In genomic region chr8:77630691-77631090, GRCm38 (mm10) we compare ENCODE assay signal across 8 mouse cellular contexts. TPM values are rescaled to one million over a fixed set of nuclear protein-coding genes. Genes with fewer than 3 reads are reported as not detected.
DNase-seq lines count a peak whose midpoint lies in the region; ATAC-seq lines count a peak whose summit lies in the region.

No protein-coding gene starts in this region.

- H3K4me1 ChIP-seq in kidney, embryonic 15.5 days: peaks cover 2% of the 10 kb centered on the region; the same call in 1 of the 2 replicates
- H3K4me1 ChIP-seq in kidney, embryonic 14.5 days (ENCODE audit: control insufficient read depth, insufficient read depth, low read length): no peaks in the 10 kb centered on the region
- no peaks in the 10 kb centered on the region for H3K4me1 ChIP-seq in neural tube, embryonic 12.5 days
- H3K4me1 ChIP-seq in neural tube, embryonic 15.5 days: no peaks in the 10 kb centered on the region

- H3K27ac ChIP-seq in kidney, embryonic 15.5 days: peak overlapping the region; percentile 33; the same call in 1 of the 2 replicates
- H3K27ac ChIP-seq in kidney, embryonic 14.5 days (ENCODE audit: low read depth, low read length): no peak overlapping the region
- no peak overlapping the region for H3K27ac ChIP-seq in neural tube, embryonic 12.5 days
- no peak overlapping the region for H3K27ac ChIP-seq in neural tube, embryonic 15.5 days (replicated peaks)

- H3K9ac ChIP-seq in kidney, embryonic 15.5 days: no peak overlapping the region
- H3K9ac ChIP-seq in kidney, embryonic 14.5 days (ENCODE audit: low read depth, low read length): no peak overlapping the region
- H3K9ac ChIP-seq in neural tube, embryonic 12.5 days: no peak overlapping the region
- H3K9ac ChIP-seq in neural tube, embryonic 15.5 days (replicated peaks): no peak overlapping the region

- no peaks in the 10 kb centered on the region for H3K9me3 ChIP-seq in kidney, embryonic 15.5 days (replicated peaks)
- no peaks in the 10 kb centered on the region for H3K9me3 ChIP-seq in kidney, embryonic 14.5 days (ENCODE audit: control insufficient read depth, low read length)
- no peaks in the 10 kb centered on the region for H3K9me3 ChIP-seq in neural tube, embryonic 12.5 days
- no peaks in the 10 kb centered on the region for H3K9me3 ChIP-seq in neural tube, embryonic 15.5 days (replicated peaks)

- H3K4me2 ChIP-seq in kidney, embryonic 15.5 days: no peak overlapping the region
- H3K4me2 ChIP-seq in kidney, embryonic 14.5 days (replicated peaks; ENCODE audit: low read depth, low read length): no peak overlapping the region
- H3K4me2 ChIP-seq in neural tube, embryonic 12.5 days (replicated peaks): no peak overlapping the region
- no peak overlapping the region for H3K4me2 ChIP-seq in neural tube, embryonic 15.5 days

- ATAC-seq in kidney, embryonic 15.5 days (replicated peaks; ENCODE audit: low FRiP score): 0 out of 2 replicates have a peak, but pooled peaks have one; percentile 36
- ATAC-seq in kidney, embryonic 14.5 days (ENCODE audit: low FRiP score, low TSS enrichment): no peak
- ATAC-seq in neural tube, embryonic 12.5 days (ENCODE audit: low FRiP score, low read depth): peak; percentile 37; the same call in 1 of the 2 replicates
- no peak for ATAC-seq in neural tube, embryonic 15.5 days (ENCODE audit: low FRiP score)

- DNase-seq in adrenal gland, postnatal 14 days: peak; percentile 14
- no peak for DNase-seq in adrenal gland, adult (ENCODE audit: inconsistent age in 2 of 2, low spot score in 1 of 2)
- DNase-seq in mesoderm, embryonic 11.5 days (ENCODE audit: low read depth, low spot score): peak; percentile 30
- no peak for DNase-seq in ovary, adult 18-20 months (ENCODE audit: low spot score)

- H3K36me3 ChIP-seq in kidney, embryonic 15.5 days: no peaks in the 10 kb centered on the region
- H3K36me3 ChIP-seq in kidney, embryonic 14.5 days (ENCODE audit: control insufficient read depth, insufficient read depth, low read length): no peaks in the 10 kb centered on the region
- no peaks in the 10 kb centered on the region for H3K36me3 ChIP-seq in neural tube, embryonic 12.5 days
- no peaks in the 10 kb centered on the region for H3K36me3 ChIP-seq in neural tube, embryonic 15.5 days

- no peaks in the 10 kb centered on the region for H3K27me3 ChIP-seq in kidney, embryonic 15.5 days
- H3K27me3 ChIP-seq in kidney, embryonic 14.5 days (ENCODE audit: control insufficient read depth, insufficient read depth, low read length): no peaks in the 10 kb centered on the region
- no peaks in the 10 kb centered on the region for H3K27me3 ChIP-seq in neural tube, embryonic 12.5 days (replicated peaks)
- H3K27me3 ChIP-seq in neural tube, embryonic 15.5 days (replicated peaks): no peaks in the 10 kb centered on the region

- H3K4me3 ChIP-seq in kidney, embryonic 15.5 days (replicated peaks): no peak overlapping the region
- no peak overlapping the region for H3K4me3 ChIP-seq in kidney, embryonic 14.5 days (ENCODE audit: low read length)
- H3K4me3 ChIP-seq in neural tube, embryonic 12.5 days: no peak overlapping the region
- H3K4me3 ChIP-seq in neural tube, embryonic 15.5 days (replicated peaks): no peak overlapping the region

- 50% methylated on average over 3 of the region's 3 CpGs for WGBS in kidney, embryonic 15.5 days
- WGBS in kidney, embryonic 14.5 days: 47% methylated on average over 3 of the region's 3 CpGs
- 42% methylated on average over 3 of the region's 3 CpGs for WGBS in neural tube, embryonic 12.5 days
- WGBS in neural tube, embryonic 15.5 days: 44% methylated on average over 3 of the region's 3 CpGs

RNA-seq across cellular contexts. Expression of gene Tmem184c, which starts 20.2 kb away (rescaled TPM):
- total RNA-seq in adrenal gland, postnatal 14 days (2021): 28.6 and 33.1 TPM in 2 replicates
- polyA plus RNA-seq in kidney, embryonic 15.5 days (2015; fragmentation: Nextera tagmentation; extraction: Ambion mirVana): 37.3 and 38.5 TPM in 2 replicates
- polyA plus RNA-seq in kidney, embryonic 14.5 days (2014; fragmentation: Nextera tagmentation; extraction: Ambion mirVana): 29.3 and 43.1 TPM in 2 replicates
- polyA plus RNA-seq in neural tube, embryonic 12.5 days (2016; fragmentation: Nextera tagmentation; extraction: Ambion mirVana): 61.5 and 64.0 TPM in 2 replicates
- 66.7 and 73.0 TPM in 2 replicates for polyA plus RNA-seq in neural tube, embryonic 15.5 days (2015; fragmentation: Nextera tagmentation; extraction: Ambion mirVana)

Comparison
In these comparisons a context has a peak if more than half of its experiments do, and no peak if none do; other contexts are left out.
1. DNase-seq: peak in adrenal gland, postnatal 14 days (single experiment) and mesoderm, embryonic 11.5 days (single experiment); none in adrenal gland, adult (0 of 2) and ovary, adult 18-20 months (single experiment).
2. ATAC-seq: peak in kidney, embryonic 15.5 days (single experiment) and neural tube, embryonic 12.5 days (single experiment); none in kidney, embryonic 14.5 days (single experiment) and neural tube, embryonic 15.5 days (single experiment).